Mouse (Mus musculus) liver, adult 2 months (tissue): Measurements from ENCODE around the gene Fam32a.

Source experiments
- CTCF ChIP-seq: fragments of 200-500 bp; IDR thresholded peaks from 2 replicates; pipeline ENCODE4 v1.5.1; 2011; ENCODE audit warnings: low read depth, low read length, control low read depth
- POLR2A ChIP-seq: fragments of 200-500 bp; IDR thresholded peaks from 2 replicates; pipeline ENCODE4 v1.6.1; 2011; ENCODE audit warnings: low read length, control low read depth; ENCODE audit not compliant: insufficient read depth; ENCODE audit errors: extremely low read depth

DNA sequence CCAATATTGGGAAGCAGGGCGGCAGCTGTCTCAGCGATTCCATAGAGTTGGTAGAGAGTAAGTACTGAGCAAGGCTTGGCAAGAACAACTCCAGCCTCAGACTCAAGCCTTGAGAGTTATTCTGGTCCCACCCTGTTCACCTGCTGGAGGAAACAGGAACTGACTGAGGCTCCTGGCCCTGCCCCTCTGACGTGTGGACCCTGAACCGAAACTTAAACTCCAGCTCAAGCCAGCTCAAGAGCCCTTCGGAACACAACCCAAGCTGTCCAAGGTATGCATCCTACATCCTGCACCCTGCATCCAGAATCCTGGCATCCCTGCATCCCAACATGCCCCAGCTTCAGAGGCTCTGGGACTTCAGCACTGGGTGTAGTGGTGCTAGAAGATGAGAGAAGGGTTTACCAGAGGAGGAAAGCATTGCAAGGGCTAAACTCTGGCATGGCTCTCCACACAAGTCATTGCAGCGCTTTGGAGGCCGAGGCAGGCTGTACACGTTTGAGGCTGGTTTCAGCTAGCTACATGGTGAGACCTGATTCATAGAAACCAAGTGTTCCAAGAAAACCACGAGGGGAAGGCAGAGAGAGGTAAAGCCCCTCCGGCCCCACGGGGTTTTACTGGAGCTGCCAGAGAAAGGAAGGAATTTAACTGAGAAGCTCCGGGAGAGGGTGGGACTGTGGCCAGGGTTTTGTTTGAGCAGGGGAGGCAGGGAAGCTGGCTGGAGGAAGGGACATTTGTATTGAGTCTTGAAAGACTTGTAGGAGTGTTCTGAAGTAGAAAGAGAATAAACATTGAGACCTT lies 29.9 kb upstream of the Fam32a start, which contains the start of gene Hsh2d:
- TF ChIP-seq POLR2A, result no peak
- TF ChIP-seq CTCF, result no peak
